Mouse (Mus musculus): ENCODE results near the gene Cyp2f2. TPM values are rescaled to one million over a fixed set of nuclear protein-coding genes. Genes with fewer than 3 reads are reported as not detected.

The Cyp2f2 gene
- polyA plus RNA-seq, 1 experiment, result 19.2 TPM

- H3K4me3 ChIP-seq (ENCODE audit: control insufficient read depth, insufficient read depth, low read length), result no peak overlapping the region
- TF ChIP-seq CTCF (IDR thresholded peaks at IDR 0.05; ENCODE audit: borderline replicate concordance, control insufficient read depth, extremely low read depth, insufficient read depth, low read length, poor library complexity) (peak; percentile 96), POLR2A (IDR thresholded peaks at IDR 0.05; ENCODE audit: control insufficient read depth, extremely low read depth, insufficient read depth, low read length, poor library complexity) (no peak)
- H3K4me1 ChIP-seq (replicated peaks; ENCODE audit: control insufficient read depth, insufficient read depth, low read length), result peaks cover 34% of the 10 kb centered on the region
- no peak overlapping the region for H3K27ac ChIP-seq (ENCODE audit: control insufficient read depth, insufficient read depth, low read length)
- peak; percentile 91 for DNase-seq
- no peaks in the 10 kb centered on the region for H3K27me3 ChIP-seq (ENCODE audit: control insufficient read depth, insufficient read depth, low read length)
- WGBS, result 8% methylated on average over 8 of the region's 8 CpGs
- peaks cover 16% of the 10 kb centered on the region for H3K36me3 ChIP-seq (ENCODE audit: control insufficient read depth, insufficient read depth, low read length)
Measured at GRCm38 (mm10) chr7:27159882-27160281, 40.2 kb downstream of the Cyp2f2 start.

DNA sequence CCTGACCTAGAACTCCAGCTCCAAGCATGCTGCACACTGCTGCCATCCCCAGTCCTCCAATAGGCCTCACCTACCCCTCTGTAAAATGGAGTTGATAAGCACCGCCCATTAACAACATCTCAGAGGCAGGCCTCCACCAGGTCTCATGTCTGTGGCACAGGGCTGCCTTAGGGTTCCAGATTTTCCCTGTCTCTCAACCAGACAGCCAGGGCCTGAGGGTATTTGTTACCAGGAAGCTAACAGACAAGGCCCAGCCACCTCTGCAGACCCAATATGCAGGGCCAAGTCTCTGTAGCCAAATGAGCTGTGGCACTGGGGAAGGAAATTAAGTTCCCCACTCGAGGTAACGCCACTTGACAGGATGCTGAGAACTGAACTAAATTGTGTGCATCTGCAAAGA lies 41.2 kb downstream of the Cyp2f2 start:
- WGBS, result 72% methylated on average over 3 of the region's 3 CpGs
- Histone ChIP-seq H3K4me3 (ENCODE audit: control insufficient read depth, insufficient read depth, low read length) (no peak overlapping the region), H3K27ac (ENCODE audit: control insufficient read depth, insufficient read depth, low read length) (no peak overlapping the region), H3K27me3 (ENCODE audit: control insufficient read depth, insufficient read depth, low read length) (no peaks in the 10 kb centered on the region), H3K36me3 (ENCODE audit: control insufficient read depth, insufficient read depth, low read length) (peaks cover 16% of the 10 kb centered on the region), H3K4me1 (replicated peaks; ENCODE audit: control insufficient read depth, insufficient read depth, low read length) (peaks cover 42% of the 10 kb centered on the region)
- TF ChIP-seq CTCF (IDR thresholded peaks at IDR 0.05; ENCODE audit: borderline replicate concordance, control insufficient read depth, extremely low read depth, insufficient read depth, low read length, poor library complexity) (no peak), POLR2A (IDR thresholded peaks at IDR 0.05; ENCODE audit: control insufficient read depth, extremely low read depth, insufficient read depth, low read length, poor library complexity) (no peak)
- DNase-seq, result no peak

GRCm38 (mm10) chr7:27161744-27162143 lies 42.0 kb downstream of the Cyp2f2 start:
- Histone ChIP-seq H3K4me1 (replicated peaks; ENCODE audit: control insufficient read depth, insufficient read depth, low read length) (peaks cover 42% of the 10 kb centered on the region), H3K27ac (ENCODE audit: control insufficient read depth, insufficient read depth, low read length) (no peak overlapping the region), H3K4me3 (ENCODE audit: control insufficient read depth, insufficient read depth, low read length) (no peak overlapping the region), H3K36me3 (ENCODE audit: control insufficient read depth, insufficient read depth, low read length) (peaks cover 16% of the 10 kb centered on the region), H3K27me3 (ENCODE audit: control insufficient read depth, insufficient read depth, low read length) (no peaks in the 10 kb centered on the region)
- 91% methylated on average over 4 of the region's 4 CpGs for WGBS
- TF ChIP-seq CTCF (IDR thresholded peaks at IDR 0.05; ENCODE audit: borderline replicate concordance, control insufficient read depth, extremely low read depth, insufficient read depth, low read length, poor library complexity), result no peak
- no peak for TF ChIP-seq POLR2A (IDR thresholded peaks at IDR 0.05; ENCODE audit: control insufficient read depth, extremely low read depth, insufficient read depth, low read length, poor library complexity)
- DNase-seq, result no peak

GRCm38 (mm10) chr7:27162780-27163449 lies 43.2 kb downstream of the Cyp2f2 start:
- peaks cover 14% of the 10 kb centered on the region for H3K36me3 ChIP-seq (ENCODE audit: control insufficient read depth, insufficient read depth, low read length)
- H3K4me1 ChIP-seq (replicated peaks; ENCODE audit: control insufficient read depth, insufficient read depth, low read length), result peaks cover 48% of the 10 kb centered on the region
- H3K4me3 ChIP-seq (ENCODE audit: control insufficient read depth, insufficient read depth, low read length), result no peak overlapping the region
- TF ChIP-seq CTCF (IDR thresholded peaks at IDR 0.05; ENCODE audit: borderline replicate concordance, control insufficient read depth, extremely low read depth, insufficient read depth, low read length, poor library complexity) (no peak), POLR2A (IDR thresholded peaks at IDR 0.05; ENCODE audit: control insufficient read depth, extremely low read depth, insufficient read depth, low read length, poor library complexity) (no peak)
- H3K27ac ChIP-seq (ENCODE audit: control insufficient read depth, insufficient read depth, low read length), result no peak overlapping the region
- WGBS, result 90% methylated on average over 5 of the region's 5 CpGs
- DNase-seq, result no peak
- no peaks in the 10 kb centered on the region for H3K27me3 ChIP-seq (ENCODE audit: control insufficient read depth, insufficient read depth, low read length)

DNA sequence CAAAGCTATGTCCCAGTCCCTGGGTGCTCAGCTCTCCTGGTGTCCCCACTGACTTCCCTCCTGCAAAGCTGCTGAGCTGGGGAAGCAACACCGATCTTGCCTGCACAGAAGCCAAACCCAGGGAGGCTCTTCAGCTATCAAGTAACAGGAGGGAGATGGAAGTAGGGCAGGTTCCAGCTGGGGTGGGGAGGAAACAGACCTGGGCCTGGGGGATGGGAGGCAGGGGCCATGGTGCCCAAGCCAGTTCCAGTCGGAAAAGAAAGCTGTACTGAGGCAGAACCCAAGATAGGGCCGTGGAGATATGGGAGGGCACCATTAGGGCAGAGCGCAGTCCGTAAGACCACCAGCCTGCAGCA lies 43.7 kb downstream of the Cyp2f2 start:
- H3K4me3 ChIP-seq (ENCODE audit: control insufficient read depth, insufficient read depth, low read length), result no peak overlapping the region
- no peak for TF ChIP-seq CTCF (IDR thresholded peaks at IDR 0.05; ENCODE audit: borderline replicate concordance, control insufficient read depth, extremely low read depth, insufficient read depth, low read length, poor library complexity)
- no peak for TF ChIP-seq POLR2A (IDR thresholded peaks at IDR 0.05; ENCODE audit: control insufficient read depth, extremely low read depth, insufficient read depth, low read length, poor library complexity)
- H3K4me1 ChIP-seq (replicated peaks; ENCODE audit: control insufficient read depth, insufficient read depth, low read length), result peaks cover 53% of the 10 kb centered on the region
- no peak overlapping the region for H3K27ac ChIP-seq (ENCODE audit: control insufficient read depth, insufficient read depth, low read length)
- 80% methylated on average over 5 of the region's 5 CpGs for WGBS
- H3K27me3 ChIP-seq (ENCODE audit: control insufficient read depth, insufficient read depth, low read length), result no peaks in the 10 kb centered on the region
- H3K36me3 ChIP-seq (ENCODE audit: control insufficient read depth, insufficient read depth, low read length), result peaks cover 10% of the 10 kb centered on the region
- no peak for DNase-seq

- Histone ChIP-seq H3K36me3 (ENCODE audit: control insufficient read depth, insufficient read depth, low read length) (peaks cover under 1% of the 10 kb centered on the region), H3K27ac (ENCODE audit: control insufficient read depth, insufficient read depth, low read length) (no peak overlapping the region), H3K4me1 (replicated peaks; ENCODE audit: control insufficient read depth, insufficient read depth, low read length) (peaks cover 58% of the 10 kb centered on the region), H3K27me3 (ENCODE audit: control insufficient read depth, insufficient read depth, low read length) (no peaks in the 10 kb centered on the region), H3K4me3 (ENCODE audit: control insufficient read depth, insufficient read depth, low read length) (no peak overlapping the region)
- no peak for TF ChIP-seq POLR2A (IDR thresholded peaks at IDR 0.05; ENCODE audit: control insufficient read depth, extremely low read depth, insufficient read depth, low read length, poor library complexity)
- no peak for TF ChIP-seq CTCF (IDR thresholded peaks at IDR 0.05; ENCODE audit: borderline replicate concordance, control insufficient read depth, extremely low read depth, insufficient read depth, low read length, poor library complexity)
- 95% methylated on average over 33 of the region's 33 CpGs for WGBS
- DNase-seq, result no peak
Measured at GRCm38 (mm10) chr7:27164112-27164947, 44.6 kb downstream of the Cyp2f2 start.
